In the genomic region with DNA sequence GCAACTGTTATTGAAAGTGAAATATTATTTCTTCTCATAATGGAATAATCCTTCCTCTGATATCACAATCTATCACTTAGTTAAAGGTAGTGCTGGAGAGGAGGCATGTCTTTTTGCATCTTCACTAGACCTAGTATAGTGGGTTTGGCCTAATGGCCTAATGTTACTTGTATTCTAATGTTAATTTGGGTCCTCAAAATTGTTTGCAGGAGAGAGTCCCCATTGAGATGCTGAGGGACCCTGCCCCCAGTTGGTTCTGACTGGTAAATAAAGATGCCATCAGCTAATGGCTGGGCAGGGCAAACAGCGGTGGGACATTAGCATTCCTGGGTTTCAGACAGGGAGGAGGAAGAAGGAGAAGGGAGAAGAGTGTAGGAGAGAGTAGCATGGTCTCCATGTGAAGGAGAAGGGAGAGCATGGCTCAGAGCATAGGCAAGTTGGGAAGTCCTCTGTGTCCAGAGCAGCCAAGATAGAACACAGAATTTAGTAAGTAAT, we compare ENCODE assay signal across 27 mouse cellular contexts.
DNase-seq lines count a peak whose midpoint lies in the region; ATAC-seq and TF ChIP-seq lines count a peak whose summit lies in the region.
"Had no signal": no experiment of that assay in that cellular context is flagged by ENCODE, and none has a peak within 500 bp of the region (broad histone marks: within the 10 kb centered on the region; RNA-seq: fewer than 3 reads in every experiment).

No protein-coding gene starts in this region.

- peak overlapping the region; percentile 46; the same call in 1 of the 2 replicates for H3K27ac ChIP-seq in ES-Bruce4 (ENCODE audit: insufficient read depth, low read length)
- no peak overlapping the region for H3K27ac ChIP-seq in intestine, postnatal 0 days (ENCODE audit: low read depth, low read length)

- 32% methylated on average over 1 of the region's 1 CpGs for WGBS in intestine, postnatal 0 days

- TF ChIP-seq EP300 in ES-Bruce4 (IDR thresholded peaks at IDR 0.05; ENCODE audit: insufficient read depth, low read depth, low read length): peak; percentile 93

- no peak overlapping the region for H3K4me2 ChIP-seq in intestine, postnatal 0 days (replicated peaks; ENCODE audit: low read depth)

- TF ChIP-seq POLR2A in ES-Bruce4 (IDR thresholded peaks at IDR 0.05; ENCODE audit: insufficient read depth, low read length): no peak

- no peaks in the 10 kb centered on the region for H3K4me1 ChIP-seq in ES-Bruce4 (ENCODE audit: control insufficient read depth, insufficient read depth, low read length)
- no peaks in the 10 kb centered on the region for H3K4me1 ChIP-seq in intestine, postnatal 0 days (replicated peaks; ENCODE audit: control insufficient read depth, insufficient read depth, low read length)

- peaks cover 4% of the 10 kb centered on the region; the same call in 1 of the 2 replicates for H3K9me3 ChIP-seq in ES-Bruce4 (replicated peaks; ENCODE audit: control insufficient read depth, insufficient read depth, low read length, poor library complexity, severe bottlenecking)
- H3K9me3 ChIP-seq in intestine, postnatal 0 days (ENCODE audit: control insufficient read depth): no peaks in the 10 kb centered on the region
- H3K9me3 ChIP-seq: G1E had no signal

- no peak for TF ChIP-seq CTCF in ES-Bruce4 (IDR thresholded peaks at IDR 0.05; ENCODE audit: low read depth, low read length)
- TF ChIP-seq CTCF in intestine, postnatal 0 days (IDR thresholded peaks at IDR 0.05; ENCODE audit: low read depth): no peak

- no peak overlapping the region for H3K4me3 ChIP-seq in ES-Bruce4 (ENCODE audit: low read depth, low read length)
- no peak overlapping the region for H3K4me3 ChIP-seq in intestine, postnatal 0 days (ENCODE audit: low read depth, low read length)

- DNase-seq in ES-CJ7 (ENCODE audit: low read depth, low spot score) (peak; percentile 66), R1 (ENCODE audit: low read depth, low spot score) (peak; percentile 50), ZHBTc4 (ENCODE audit: low read depth, low spot score) (peak; percentile 68)
- DNase-seq in right cerebral cortex, postnatal 25 days: no peak
- no peak for DNase-seq in right cerebral cortex, adult 2 months (ENCODE audit: low spot score in 2 of 2)
- DNase-seq: adrenal gland, adult 2 months; adrenal gland, adult 8-10 months; adrenal gland, postnatal 10 days; adrenal gland, postnatal 14 days; adrenal gland, postnatal 25 days; adrenal gland, postnatal 36 days; B cell, adult 2 months; cerebellum, adult 11 months; cerebellum, adult 11-12 months; cerebellum, adult 18-20 months; cerebellum, adult 2 months; cerebellum, adult 8-10 months; cerebellum, adult 9-10 months; cerebellum, adult 9-11 months had no signal

- H3K36me3 ChIP-seq in ES-Bruce4 (ENCODE audit: control insufficient read depth, insufficient read depth, low read length, poor library complexity, severe bottlenecking): no peaks in the 10 kb centered on the region
- no peaks in the 10 kb centered on the region for H3K36me3 ChIP-seq in intestine, postnatal 0 days (ENCODE audit: control insufficient read depth, insufficient read depth)
- H3K36me3 ChIP-seq: G1E had no signal

- no peak overlapping the region for H3K9ac ChIP-seq in ES-Bruce4 (ENCODE audit: low read depth, poor library complexity, severe bottlenecking)
- no peak overlapping the region for H3K9ac ChIP-seq in intestine, postnatal 0 days (ENCODE audit: low read depth, low read length)

- ATAC-seq in intestine, postnatal 0 days: no peak
- no peak for ATAC-seq in cerebellum, adult (ENCODE audit: insufficient number of reproducible peaks, low FRiP score, low TSS enrichment)
- ATAC-seq: activated CD4-positive, CD25-positive, alpha-beta regulatory T cell, adult 4 months; CD4-positive, CD25-positive, alpha-beta regulatory T cell, adult 4 months; Patski had no signal

- no peaks in the 10 kb centered on the region for H3K27me3 ChIP-seq in ES-Bruce4 (ENCODE audit: control insufficient read depth, insufficient read depth, low read length, poor library complexity, severe bottlenecking)
- H3K27me3 ChIP-seq in intestine, postnatal 0 days (replicated peaks; ENCODE audit: control insufficient read depth, insufficient read depth, low read length): no peaks in the 10 kb centered on the region
- H3K27me3 ChIP-seq: CH12.LX, Patski had no signal

Comparison
In these comparisons a context has a peak if more than half of its experiments do, and no peak if none do; other contexts are left out.
1. DNase-seq: peak in ES-CJ7 (single experiment), R1 (single experiment) and ZHBTc4 (single experiment); none in right cerebral cortex, postnatal 25 days (single experiment) and right cerebral cortex, adult 2 months (0 of 2).